Mouse (Mus musculus) E14TG2a.4 (cell line): ENCODE results near the gene Grn.

Experiments used
- H3K27me3 ChIP-seq: 2 replicates; pipeline ENCODE4 v1.6.1; 2014; ENCODE audit warnings: low read length, control low read depth; ENCODE audit not compliant: insufficient read depth
- H3K36me3 ChIP-seq: 2 replicates; pipeline ENCODE4 v1.6.1; 2014; ENCODE audit warnings: low read length, control low read depth; ENCODE audit not compliant: insufficient read depth
- H3K4me1 ChIP-seq: replicated peaks from 2 replicates; pipeline ENCODE4 v1.6.1; 2014; ENCODE audit warnings: low read depth, low read length, control low read depth
- H3K4me3 ChIP-seq: replicated peaks from 2 replicates; pipeline ENCODE4 v1.5.1; 2014; ENCODE audit warnings: mild to moderate bottlenecking, low read length
- H3K9me3 ChIP-seq: 2 replicates; pipeline ENCODE4 v1.6.1; 2014; ENCODE audit warnings: low read length, control low read depth
- CTCF ChIP-seq: conservative IDR thresholded peaks from 2 replicates; pipeline ENCODE4 v1.5.1; 2014; ENCODE audit warnings: low read length
- NANOG ChIP-seq: IDR thresholded peaks from 2 replicates; pipeline ENCODE4 v1.6.1; 2014; ENCODE audit warnings: borderline replicate concordance, low read length, mixed read lengths
- POU5F1 ChIP-seq: IDR thresholded peaks from 2 replicates; pipeline ENCODE4 v1.6.1; 2014; ENCODE audit warnings: low read length, borderline replicate concordance

Gene Grn

DNA sequence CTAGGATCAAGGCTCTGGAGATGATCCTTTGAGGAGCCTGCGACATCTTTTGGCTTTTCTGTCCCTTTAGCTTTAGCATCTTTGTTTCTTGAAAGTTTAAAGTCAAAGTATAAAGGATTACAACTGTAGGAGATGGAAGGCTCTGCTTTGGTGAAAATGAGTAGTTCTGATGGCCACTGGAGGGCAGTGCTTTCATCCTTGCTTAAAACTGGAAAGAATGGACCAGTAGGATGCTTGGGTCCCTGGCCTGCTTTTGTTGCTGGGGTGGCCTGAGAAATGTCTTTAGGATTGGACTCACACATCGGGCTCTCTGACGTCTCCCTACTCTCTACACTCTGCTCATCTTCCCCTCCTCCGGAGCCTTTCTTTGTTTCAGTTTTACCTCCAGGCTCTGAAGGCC, 50.8 kb downstream of the Grn start:
- Histone ChIP-seq H3K4me3 (no peak overlapping the region), H3K4me1 (peaks cover 27% of the 10 kb centered on the region), H3K27me3 (no peaks in the 10 kb centered on the region), H3K36me3 (peaks cover 90% of the 10 kb centered on the region), H3K9me3 (no peaks in the 10 kb centered on the region)
- 0 out of 2 replicates have a peak, but pooled peaks have one; percentile 14 for TF ChIP-seq CTCF
- TF ChIP-seq NANOG: no peak

DNA sequence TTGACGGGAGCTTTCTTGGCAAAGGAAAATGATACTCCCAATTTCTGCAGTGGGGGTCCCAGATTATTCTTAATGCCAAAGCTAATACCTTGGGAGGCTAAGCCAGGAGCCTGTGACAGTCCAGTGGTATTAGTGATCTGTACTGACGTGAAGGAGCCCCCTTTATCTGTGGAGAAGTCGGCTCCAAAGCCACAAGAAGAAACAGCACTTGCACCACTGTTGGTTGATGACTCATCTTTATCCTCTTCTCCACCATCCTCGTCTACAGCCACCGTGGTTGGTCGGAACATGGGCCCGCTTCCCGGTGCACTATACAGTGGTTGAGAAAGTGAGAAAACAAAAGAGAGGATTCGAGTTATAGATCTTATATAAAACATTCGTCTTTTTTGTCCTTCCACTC, 51.7 kb downstream of the Grn start:
- no peak overlapping the region for H3K4me3 ChIP-seq
- TF ChIP-seq CTCF: no peak
- TF ChIP-seq NANOG: no peak
- TF ChIP-seq POU5F1: no peak
- H3K36me3 ChIP-seq: peaks cover 91% of the 10 kb centered on the region
- no peaks in the 10 kb centered on the region for H3K27me3 ChIP-seq
- H3K9me3 ChIP-seq: no peaks in the 10 kb centered on the region
- peaks cover 27% of the 10 kb centered on the region for H3K4me1 ChIP-seq
